Mouse (Mus musculus): ENCODE data around the gene Ctcf. TPM values are rescaled to one million over a fixed set of nuclear protein-coding genes. Genes with fewer than 3 reads are reported as not detected.

Ctcf gene
- 187 to 204 TPM (median 199 TPM) in 4 replicates for total RNA-seq (2023; ENCODE audit: inconsistent age)

GRCm38 (mm10) chr8:105636018-105636962, at the start of gene Ctcf:
Gene Ctcf, plus strand, starts transcription at chr8:105636568.

GRCm38 (mm10) chr8:105604804-105605381, 31.5 kb upstream of the Ctcf start, which contains the start of gene Ripor1:
Gene Ripor1, plus strand, starts transcription at chr8:105605255.

GRCm38 (mm10) chr8:105636963-105637510, 669 bp downstream of the Ctcf start, which contains the start of gene Agrp:
Gene Agrp, minus strand, starts transcription at chr8:105637393.

GRCm38 (mm10) chr8:105685796-105686308, 49.5 kb downstream of the Ctcf start, which contains the start of gene Carmil2:
Gene Carmil2, plus strand, starts transcription at chr8:105686274.

DNA sequence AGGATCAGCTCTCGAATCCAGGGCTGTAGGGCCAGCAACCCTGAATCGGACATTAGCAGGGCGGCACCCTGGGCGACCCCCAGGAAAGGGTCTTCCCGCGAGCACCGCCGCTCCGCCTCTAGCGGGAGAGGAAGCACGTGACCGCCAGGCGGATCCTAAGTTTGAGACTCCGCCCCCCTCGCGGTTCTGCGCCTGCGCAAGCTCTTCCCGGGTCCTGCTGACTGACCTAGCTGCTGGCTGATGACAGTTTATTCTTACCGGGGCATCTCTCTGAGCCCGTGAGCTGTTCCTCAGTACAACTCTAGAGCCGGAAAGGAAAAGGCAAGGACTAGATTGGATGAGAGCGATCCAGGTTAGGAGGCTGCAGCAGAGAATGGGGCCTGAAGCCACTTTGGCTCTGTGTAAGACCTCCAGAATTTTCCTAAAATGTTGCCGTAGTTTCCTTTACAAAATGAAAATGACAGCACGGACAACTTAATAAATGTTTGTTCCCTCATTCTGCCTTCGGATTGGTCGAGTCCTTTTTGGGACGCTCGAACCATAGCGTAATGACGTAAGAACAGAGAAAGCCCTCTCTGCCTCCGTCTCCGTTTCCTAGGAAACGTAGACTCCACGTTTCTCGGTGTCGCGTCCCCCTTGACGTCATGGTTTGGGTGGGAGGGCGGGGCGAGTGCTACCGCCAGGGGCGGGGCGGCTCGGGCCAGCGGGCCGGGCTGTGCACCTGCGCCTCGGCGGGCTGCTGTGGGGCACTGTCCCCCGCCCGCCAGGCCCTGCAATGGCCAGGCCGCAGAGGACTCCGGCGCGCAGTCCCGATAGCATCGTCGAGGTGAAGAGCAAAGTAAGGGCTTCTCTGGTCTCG, 64.8 kb downstream of the Ctcf start, which contains the start of the genes Acd and Pard6a:
TSS of gene Acd (minus strand) at position 137 of the 859 bp plus-strand sequence.
TSS of gene Pard6a (plus strand) at position 183 of the 859 bp plus-strand sequence.

DNA sequence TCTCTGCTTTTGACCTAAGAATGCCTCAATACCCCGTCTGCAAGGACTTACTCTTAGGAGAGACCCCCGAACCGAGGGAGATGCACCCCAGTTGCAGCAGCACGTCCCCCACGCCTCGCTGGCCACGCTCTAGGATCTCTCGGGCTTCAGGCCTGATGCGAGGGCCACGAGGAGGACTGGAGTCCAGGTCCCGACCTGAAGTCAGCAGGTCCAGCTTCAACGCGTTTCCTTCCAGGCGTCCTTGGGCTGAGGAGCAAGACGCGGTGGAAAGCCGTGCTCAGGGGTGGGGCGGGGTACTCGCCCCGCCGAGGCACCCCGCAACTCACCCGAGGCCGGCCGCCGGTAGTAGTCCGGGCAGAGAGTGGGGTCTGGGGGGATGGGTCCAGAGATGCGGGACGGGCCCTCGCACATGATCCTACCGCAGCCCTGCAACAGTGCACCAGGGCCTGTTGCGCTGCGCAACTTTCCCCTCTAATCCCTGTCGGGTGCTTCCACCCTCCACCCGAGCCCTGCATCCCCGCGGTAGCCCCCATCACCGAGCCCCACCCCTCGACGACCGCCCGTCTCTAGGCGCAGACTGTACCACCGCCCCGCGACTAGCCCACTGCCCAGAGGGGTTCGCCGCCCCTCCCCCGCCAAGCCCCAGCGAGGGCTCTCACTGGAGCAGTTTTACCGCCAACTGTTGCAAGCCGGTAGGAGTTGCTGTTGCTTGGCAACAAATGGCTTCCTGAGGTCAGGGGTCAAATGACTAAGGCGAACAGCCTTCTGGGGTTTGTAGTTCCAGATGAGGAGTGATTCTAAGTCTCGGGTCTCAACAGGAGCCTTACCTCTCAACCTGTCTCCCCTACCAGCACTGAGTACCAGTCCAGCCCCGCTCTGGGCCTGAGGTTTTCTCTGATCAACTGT, 71.4 kb downstream of the Ctcf start, which contains the start of the genes 4933405L10Rik and Enkd1:
TSS of gene 4933405L10Rik (plus strand) at position 158 of the 906 bp plus-strand sequence.
TSS of gene Enkd1 (minus strand) at position 713 of the 906 bp plus-strand sequence.

Other genes starting within 250 kb of the Ctcf start
- gene Kctd19, start 223.1 kb upstream of the Ctcf start, total RNA-seq (2023; ENCODE audit: inconsistent age): not detected in 4 replicates
- gene Lrrc36, start 223.0 kb upstream of the Ctcf start, total RNA-seq (2023; ENCODE audit: inconsistent age): not detected in 4 replicates
- gene Tppp3, start 165.0 kb upstream of the Ctcf start, total RNA-seq (2023; ENCODE audit: inconsistent age): 0.54 to 0.77 TPM (median 0.63 TPM) in 3 of 4 replicates, not detected in the other
- gene Zdhhc1, start 139.7 kb upstream of the Ctcf start, total RNA-seq (2023; ENCODE audit: inconsistent age): 3.0 to 4.8 TPM (median 3.6 TPM) in 4 replicates
- not detected in 4 replicates for gene Hsd11b2, start 117.8 kb upstream of the Ctcf start, total RNA-seq (2023; ENCODE audit: inconsistent age)
- 99.8 to 117 TPM (median 102 TPM) in 4 replicates for gene Atp6v0d1, start 70.5 kb upstream of the Ctcf start, total RNA-seq (2023; ENCODE audit: inconsistent age)
- gene Ripor1, start 31.3 kb upstream of the Ctcf start, total RNA-seq (2023; ENCODE audit: inconsistent age): 25.4 to 27.6 TPM (median 26.1 TPM) in 4 replicates
- gene Agrp, start 825 bp downstream of the Ctcf start, total RNA-seq (2023; ENCODE audit: inconsistent age): not detected in 4 replicates
- gene Carmil2, start 49.7 kb downstream of the Ctcf start, total RNA-seq (2023; ENCODE audit: inconsistent age): 151 to 166 TPM (median 159 TPM) in 4 replicates
- gene Acd, start 64.5 kb downstream of the Ctcf start, total RNA-seq (2023; ENCODE audit: inconsistent age): 95.0 to 102 TPM (median 100 TPM) in 4 replicates
- gene Pard6a, start 64.6 kb downstream of the Ctcf start, total RNA-seq (2023; ENCODE audit: inconsistent age): 13.5 to 18.8 TPM (median 16.4 TPM) in 4 replicates
- not detected in 4 replicates for gene 4933405L10Rik, start 71.1 kb downstream of the Ctcf start, total RNA-seq (2023; ENCODE audit: inconsistent age)
- gene Enkd1, start 71.6 kb downstream of the Ctcf start, total RNA-seq (2023; ENCODE audit: inconsistent age): 2.8 to 3.9 TPM (median 3.5 TPM) in 4 replicates
- 0.80 to 3.7 TPM (median 2.0 TPM) in 4 replicates for gene Gfod2, start 122.1 kb downstream of the Ctcf start, total RNA-seq (2023; ENCODE audit: inconsistent age)
- gene Ranbp10, start 190.8 kb downstream of the Ctcf start, total RNA-seq (2023; ENCODE audit: inconsistent age): 33.7 to 40.7 TPM (median 34.1 TPM) in 4 replicates
- 1.1 to 1.6 TPM (median 1.3 TPM) in 3 of 4 replicates, not detected in the other for gene Tsnaxip1, start 191.2 kb downstream of the Ctcf start, total RNA-seq (2023; ENCODE audit: inconsistent age)
- gene Cenpt, start 216.7 kb downstream of the Ctcf start, total RNA-seq (2023; ENCODE audit: inconsistent age): 16.0 to 21.7 TPM (median 18.8 TPM) in 4 replicates
- 14.8 to 18.3 TPM (median 15.5 TPM) in 4 replicates for gene Thap11, start 218.6 kb downstream of the Ctcf start, total RNA-seq (2023; ENCODE audit: inconsistent age)
- gene Nutf2, start 224.0 kb downstream of the Ctcf start, total RNA-seq (2023; ENCODE audit: inconsistent age): 3.8 to 36.5 TPM (median 24.9 TPM) in 4 replicates
- 74.7 to 93.2 TPM (median 78.6 TPM) in 4 replicates for gene Edc4, start 244.3 kb downstream of the Ctcf start, total RNA-seq (2023; ENCODE audit: inconsistent age)

All from B cell, adult (primary cell).